Mouse (Mus musculus) embryonic facial prominence, embryonic 13.5 days (tissue): ENCODE results near the gene Ces1b. TPM values are rescaled to one million over a fixed set of nuclear protein-coding genes. Genes with fewer than 3 reads are reported as not detected.

ENCODE experiments used
- polyA plus RNA-seq: library from polyadenylated mRNA; unstranded; fragments of >200 nt; fragmentation: Nextera tagmentation; extraction: Ambion mirVana; gene quantifications from 2 replicates; pipeline ENCODE4 v1.2.1, GENCODE M21; 2015

Gene Ces1b
- polyA plus RNA-seq, 1 experiment from 2014 or later: not detected

Other genes with a start within 250 kb of the Ces1b start
- gene Lpcat2, start 224.7 kb downstream of the Ces1b start, polyA plus RNA-seq: 8.5 and 9.4 TPM in 2 replicates
- gene Capns2, start 178.6 kb downstream of the Ces1b start, polyA plus RNA-seq: 6.2 and 9.4 TPM in 2 replicates
- 0.74 and 0.87 TPM in 2 replicates for gene Slc6a2, start 119.9 kb downstream of the Ces1b start, polyA plus RNA-seq
- 0.25 TPM in 1 of 2 replicates, not detected in the other for gene Ces1a, start 31.8 kb downstream of the Ces1b start, polyA plus RNA-seq
- gene Ces1c, start 51.3 kb upstream of the Ces1b start, polyA plus RNA-seq: 0.17 TPM in 1 of 2 replicates, not detected in the other
- gene Ces1d, start 117.8 kb upstream of the Ces1b start, polyA plus RNA-seq: 2.4 and 3.2 TPM in 2 replicates
- not detected in 2 replicates for gene Ces1e, start 149.6 kb upstream of the Ces1b start, polyA plus RNA-seq
- gene Ces1f, start 199.7 kb upstream of the Ces1b start, polyA plus RNA-seq: not detected in 2 replicates